15 mouse cellular contexts compared by ENCODE assay signal in the genomic region with DNA sequence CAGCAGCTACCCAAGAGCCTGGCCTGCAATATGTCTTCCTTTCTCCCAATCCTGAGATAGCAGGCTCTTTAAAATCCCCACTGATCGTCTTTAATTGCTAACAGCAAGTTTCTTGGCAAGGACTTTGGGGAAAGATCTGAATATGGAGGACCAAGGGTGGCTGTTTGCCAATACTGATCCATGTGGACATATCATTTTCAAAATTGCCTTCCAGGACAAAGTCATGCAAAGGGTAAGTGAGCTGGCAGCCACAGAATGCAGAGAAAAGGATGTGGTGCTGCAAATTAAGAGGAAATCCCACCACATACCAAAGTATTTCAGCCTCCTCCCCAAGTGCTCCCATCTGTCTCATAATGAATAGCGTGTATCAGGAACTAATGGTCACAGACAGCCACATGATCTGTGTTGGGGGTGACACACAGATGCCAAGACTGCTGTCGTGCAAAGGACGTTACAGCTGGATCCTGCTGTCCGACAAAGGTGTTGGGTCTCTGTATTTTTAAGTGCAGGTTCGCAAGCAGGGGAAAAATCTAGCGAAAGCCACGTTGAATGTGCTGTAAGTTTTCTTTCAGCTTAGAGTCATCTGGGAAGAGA.
DNase-seq lines count a peak whose midpoint lies in the region; ATAC-seq and TF ChIP-seq lines count a peak whose summit lies in the region.
"Had no signal": no experiment of that assay in that cellular context is flagged by ENCODE, and none has a peak within 500 bp of the region (broad histone marks: within the 10 kb centered on the region; RNA-seq: fewer than 3 reads in every experiment).

No protein-coding gene starts in this region.

- no peaks in the 10 kb centered on the region for H3K9me3 ChIP-seq in intestine, embryonic 16.5 days (ENCODE audit: control insufficient read depth, low read length)
- H3K9me3 ChIP-seq in intestine, postnatal 0 days (ENCODE audit: control insufficient read depth): no peaks in the 10 kb centered on the region
- no peaks in the 10 kb centered on the region for H3K9me3 ChIP-seq in forebrain, embryonic 13.5 days (replicated peaks)
- H3K9me3 ChIP-seq: liver, embryonic 15.5 days had no signal

- H3K27me3 ChIP-seq in intestine, embryonic 16.5 days (replicated peaks; ENCODE audit: control insufficient read depth, insufficient read depth, low read length): no peaks in the 10 kb centered on the region
- no peaks in the 10 kb centered on the region for H3K27me3 ChIP-seq in intestine, postnatal 0 days (replicated peaks; ENCODE audit: control insufficient read depth, insufficient read depth, low read length)
- no peaks in the 10 kb centered on the region for H3K27me3 ChIP-seq in forebrain, embryonic 13.5 days
- H3K27me3 ChIP-seq: liver, embryonic 15.5 days had no signal

- no peaks in the 10 kb centered on the region for H3K36me3 ChIP-seq in intestine, embryonic 16.5 days (ENCODE audit: control insufficient read depth, insufficient read depth, low read length)
- no peaks in the 10 kb centered on the region for H3K36me3 ChIP-seq in intestine, postnatal 0 days (ENCODE audit: control insufficient read depth, insufficient read depth)
- no peaks in the 10 kb centered on the region for H3K36me3 ChIP-seq in forebrain, embryonic 13.5 days (ENCODE audit: poor library complexity, severe bottlenecking)
- H3K36me3 ChIP-seq: liver, embryonic 15.5 days had no signal

- H3K9ac ChIP-seq in intestine, embryonic 16.5 days (ENCODE audit: low read depth, low read length): no peak overlapping the region
- H3K9ac ChIP-seq in intestine, postnatal 0 days (ENCODE audit: low read depth, low read length): no peak overlapping the region
- no peak overlapping the region for H3K9ac ChIP-seq in forebrain, embryonic 13.5 days
- H3K9ac ChIP-seq: liver, embryonic 15.5 days had no signal

- peaks cover 4% of the 10 kb centered on the region; the same call in 1 of the 2 replicates for H3K4me1 ChIP-seq in intestine, embryonic 16.5 days (ENCODE audit: control insufficient read depth, insufficient read depth, low read length)
- no peaks in the 10 kb centered on the region for H3K4me1 ChIP-seq in intestine, postnatal 0 days (replicated peaks; ENCODE audit: control insufficient read depth, insufficient read depth, low read length)
- H3K4me1 ChIP-seq in forebrain, embryonic 13.5 days: peaks cover 7% of the 10 kb centered on the region; the same call in 1 of the 2 replicates
- H3K4me1 ChIP-seq: liver, embryonic 15.5 days had no signal

- H3K4me3 ChIP-seq in intestine, embryonic 16.5 days (ENCODE audit: low read length): no peak overlapping the region
- H3K4me3 ChIP-seq in intestine, postnatal 0 days (ENCODE audit: low read depth, low read length): no peak overlapping the region
- no peak overlapping the region for H3K4me3 ChIP-seq in forebrain, embryonic 13.5 days
- H3K4me3 ChIP-seq: heart, adult 2 months; liver, embryonic 15.5 days had no signal

- no peak for ATAC-seq in intestine, embryonic 16.5 days
- no peak for ATAC-seq in intestine, postnatal 0 days
- no peak for ATAC-seq in forebrain, embryonic 13.5 days
- ATAC-seq: forebrain, embryonic 14.5 days had no signal

- TF ChIP-seq CTCF in intestine, postnatal 0 days (IDR thresholded peaks at IDR 0.05; ENCODE audit: low read depth): no peak

- DNase-seq in cerebellum, postnatal 14 days: peak; percentile 10 to 18
- DNase-seq in cerebellum, adult 11 months: no peak
- peak; percentile 19 for DNase-seq in retina, postnatal 1 day
- DNase-seq in retina, embryonic 14.5 days (ENCODE audit: low spot score): no peak
- no peak for DNase-seq in embryo, embryonic 11 days
- DNase-seq: adrenal gland, adult 8-10 months; kidney, adult 9 months; right cerebral cortex, postnatal 4 days had no signal

- peak overlapping the region; percentile 4; the same call in 1 of the 2 replicates for H3K27ac ChIP-seq in intestine, embryonic 16.5 days (ENCODE audit: low read length)
- no peak overlapping the region for H3K27ac ChIP-seq in intestine, postnatal 0 days (ENCODE audit: low read depth, low read length)
- H3K27ac ChIP-seq in forebrain, embryonic 13.5 days: no peak overlapping the region
- H3K27ac ChIP-seq: heart, adult 2 months; liver, embryonic 15.5 days had no signal

- H3K4me2 ChIP-seq in intestine, embryonic 16.5 days (ENCODE audit: low read depth, low read length): no peak overlapping the region
- no peak overlapping the region for H3K4me2 ChIP-seq in intestine, postnatal 0 days (replicated peaks; ENCODE audit: low read depth)
- H3K4me2 ChIP-seq in forebrain, embryonic 13.5 days: no peak overlapping the region
- H3K4me2 ChIP-seq: liver, embryonic 15.5 days; midbrain, embryonic 11.5 days had no signal

- WGBS in intestine, embryonic 16.5 days: 60% methylated on average over 8 of the region's 8 CpGs
- 63% methylated on average over 8 of the region's 8 CpGs for WGBS in intestine, postnatal 0 days
- WGBS in forebrain, embryonic 13.5 days: 84% methylated on average over 8 of the region's 8 CpGs

Comparison
In these comparisons a context has a peak if more than half of its experiments do, and no peak if none do; other contexts are left out.
1. DNase-seq: peak in cerebellum, postnatal 14 days (2 of 2) and retina, postnatal 1 day (single experiment); none in cerebellum, adult 11 months (single experiment), retina, embryonic 14.5 days (single experiment) and embryo, embryonic 11 days (single experiment).